Mouse (Mus musculus) gonadal fat pad, adult 2 months (tissue): ENCODE results near the gene Zwilch. TPM values are rescaled to one million over a fixed set of nuclear protein-coding genes. Genes with fewer than 3 reads are reported as not detected.
"Not testable (repeated sequence)": the region's sequence is repeated elsewhere in the genome, so short reads cannot be mapped to it uniquely, and the experiment has no call there.

Source experiments
- DNase-seq: peaks from one replicate; pipeline ENCODE4 v3.0.0-alpha.2; 2012; ENCODE audit warnings: low read depth
- polyA plus RNA-seq: library from polyadenylated mRNA; depleted of rRNA; stranded (reverse); fragments of >200 nt; gene quantifications from 2 replicates; pipeline ENCODE4 v1.2.3, GENCODE M21; 2012

Zwilch gene
- polyA plus RNA-seq, 1 experiment, result 1.9 TPM

DNA sequence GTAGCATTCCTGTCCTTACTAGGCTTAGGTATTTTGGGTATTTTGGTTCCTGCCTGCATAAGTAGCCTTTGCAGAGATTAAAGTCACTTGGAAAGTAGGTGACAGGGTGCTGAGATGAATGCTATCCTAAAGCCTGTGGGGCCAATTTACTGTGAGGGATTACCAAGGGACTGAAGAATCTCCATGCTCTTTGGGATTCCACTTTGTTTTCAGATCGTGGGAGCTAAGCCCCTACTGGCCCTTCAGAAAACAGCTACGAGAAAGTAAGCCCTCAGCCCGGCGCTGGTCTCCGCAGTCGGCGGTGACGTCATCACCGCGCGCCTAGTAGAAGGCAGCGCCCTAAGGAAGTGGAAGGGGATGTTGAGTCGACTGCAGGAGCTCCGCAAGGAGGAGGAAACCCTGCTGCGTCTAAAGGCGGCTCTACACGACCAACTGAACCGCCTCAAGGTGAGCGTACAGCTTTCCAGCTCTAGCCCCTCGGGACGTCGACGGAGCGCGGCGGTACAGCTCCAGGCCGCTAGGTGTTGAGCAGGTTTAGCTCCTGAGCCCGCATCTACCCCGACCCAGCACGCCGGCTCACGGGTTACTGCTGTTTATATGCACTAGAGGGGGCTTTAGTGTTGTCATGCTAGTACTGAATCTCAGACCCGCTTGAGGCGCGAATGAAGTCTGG, 6.2 kb upstream of the Zwilch start, which contains the start of gene Snapc5:
Snapc5 (plus strand) TSS at position 301 of the 673 bp plus-strand sequence.
- DNase-seq, result no peak

DNA sequence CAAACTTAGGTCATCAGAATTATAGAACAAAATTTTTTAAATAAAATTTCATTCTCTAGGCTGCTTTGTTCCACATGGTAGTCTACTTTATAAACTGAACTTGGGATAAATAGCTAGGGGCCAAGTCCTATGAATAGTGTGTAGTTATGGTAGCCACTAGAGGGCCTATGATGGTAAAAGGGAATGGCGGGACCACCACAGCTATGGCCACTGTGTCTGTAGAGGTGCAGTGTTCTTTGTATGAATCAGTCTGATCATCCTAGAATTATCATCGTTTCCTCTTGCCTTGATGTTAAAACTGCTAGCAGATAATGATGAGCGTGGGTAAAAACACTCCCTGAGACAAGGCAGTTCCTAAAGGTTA, 5.7 kb upstream of the Zwilch start:
- no peak for DNase-seq

DNA sequence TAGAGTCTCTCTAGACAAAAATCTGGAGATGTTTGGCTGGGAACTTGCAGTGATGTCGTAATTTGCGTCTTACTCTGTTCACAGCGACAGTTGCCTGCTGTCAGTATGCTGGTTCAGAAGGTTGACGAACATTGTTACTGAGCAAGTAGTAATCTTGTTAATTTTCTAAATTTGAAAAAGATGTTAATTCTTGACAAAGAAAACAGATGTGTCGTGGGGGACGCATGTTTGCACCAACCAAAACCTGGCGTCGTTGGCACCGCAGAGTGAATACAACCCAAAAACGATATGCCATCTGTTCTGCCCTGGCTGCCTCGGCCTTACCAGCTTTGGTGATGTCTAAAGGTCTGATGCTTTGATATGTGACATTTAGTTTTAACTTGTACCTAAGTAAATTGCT, 2.5 kb upstream of the Zwilch start:
- no peak for DNase-seq

DNA sequence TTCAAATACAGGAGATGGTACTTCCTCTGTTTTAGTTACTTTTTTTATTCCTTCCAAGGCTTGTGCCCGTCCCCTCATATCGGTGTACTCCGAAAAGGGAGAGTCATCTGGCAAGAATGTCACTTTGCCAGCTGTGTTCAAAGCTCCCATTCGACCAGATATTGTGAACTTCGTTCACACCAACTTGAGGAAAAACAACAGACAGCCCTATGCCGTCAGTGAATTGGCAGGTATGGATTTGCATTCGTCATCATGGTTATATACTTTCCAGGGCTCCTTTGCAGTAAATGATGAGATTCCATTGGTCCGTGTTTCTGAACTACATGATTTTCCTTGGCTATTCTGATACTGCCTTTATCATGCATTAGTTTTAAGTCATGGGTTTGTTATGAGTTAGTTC, 1.9 kb upstream of the Zwilch start:
- no peak for DNase-seq

DNA sequence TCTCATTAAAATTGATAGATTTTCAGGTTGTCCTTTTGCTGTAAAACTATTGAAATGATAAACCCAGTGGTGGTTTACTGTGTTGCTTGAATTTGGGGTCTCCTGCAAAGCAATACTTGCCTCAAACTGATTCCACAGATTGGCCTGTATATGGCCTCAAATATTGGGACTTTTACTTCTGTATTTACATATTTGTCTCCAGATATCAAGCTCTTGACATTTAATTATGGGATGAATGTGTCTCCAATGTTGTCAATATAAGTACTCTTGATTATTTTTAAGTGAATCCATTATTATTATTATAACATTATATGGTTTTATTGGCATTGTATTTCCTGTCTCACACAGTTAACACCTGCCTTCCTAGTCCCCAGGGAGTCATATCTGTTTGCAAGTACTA, 1.4 kb upstream of the Zwilch start:
- DNase-seq, result no peak

DNA sequence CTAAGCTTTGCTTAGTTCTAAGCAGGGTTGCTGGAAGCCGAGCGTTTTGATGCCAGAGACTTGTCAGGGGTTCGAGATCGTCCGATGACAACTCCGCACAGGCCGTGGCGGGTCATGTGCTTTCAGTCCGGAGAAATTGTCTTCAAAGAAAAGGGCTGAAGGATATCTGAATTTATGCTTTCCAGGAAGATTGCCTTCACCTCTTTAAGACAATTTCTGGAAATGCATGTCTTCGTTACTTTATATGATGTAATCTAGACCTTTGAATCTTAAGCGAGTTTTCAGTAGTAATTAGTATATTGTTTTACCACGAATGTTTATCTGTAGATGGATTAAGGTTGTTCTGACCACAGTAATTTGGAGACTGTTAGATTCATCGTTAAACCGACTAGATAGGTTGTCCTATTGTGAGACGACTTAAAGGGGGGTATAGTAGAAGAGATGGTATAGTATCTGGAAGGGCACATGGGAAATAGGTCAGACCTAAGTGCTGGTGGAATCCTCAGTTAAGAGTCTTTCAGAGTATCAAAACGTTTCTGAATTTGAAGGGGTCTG, 839 bp upstream of the Zwilch start:
- no peak for DNase-seq

DNA sequence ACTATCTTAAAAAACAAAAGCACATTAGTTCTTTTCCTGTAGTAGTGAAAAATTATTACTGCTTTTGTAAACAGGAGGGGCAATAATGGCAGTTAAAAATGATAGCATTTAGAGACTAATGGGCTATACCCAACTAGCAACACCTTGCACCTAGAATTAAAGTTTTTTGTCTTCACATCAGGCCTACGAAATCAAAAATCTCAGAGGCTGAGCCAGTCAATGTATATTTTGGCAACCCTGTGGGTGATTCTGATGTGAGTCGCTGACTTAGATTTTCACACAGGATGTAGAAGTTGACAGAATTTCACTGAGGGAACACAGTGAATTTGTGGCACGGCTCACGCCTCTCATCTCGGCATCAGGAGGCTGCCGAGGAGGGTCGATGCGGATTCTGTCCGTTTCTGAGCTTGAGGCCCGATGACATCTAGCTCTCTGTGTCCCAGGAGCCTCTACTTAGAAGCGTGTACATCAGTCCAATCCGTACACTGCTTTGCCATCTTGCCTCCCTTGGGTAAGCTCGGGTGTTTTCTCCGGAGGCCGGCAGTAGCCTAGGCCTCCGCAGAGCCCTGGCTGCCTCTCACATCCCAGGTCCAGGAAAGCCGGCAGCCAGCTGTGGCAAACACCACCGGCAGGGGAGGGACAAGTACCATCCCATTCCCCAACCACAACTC, 624 bp downstream of the Zwilch start:
- no peak for DNase-seq

DNA sequence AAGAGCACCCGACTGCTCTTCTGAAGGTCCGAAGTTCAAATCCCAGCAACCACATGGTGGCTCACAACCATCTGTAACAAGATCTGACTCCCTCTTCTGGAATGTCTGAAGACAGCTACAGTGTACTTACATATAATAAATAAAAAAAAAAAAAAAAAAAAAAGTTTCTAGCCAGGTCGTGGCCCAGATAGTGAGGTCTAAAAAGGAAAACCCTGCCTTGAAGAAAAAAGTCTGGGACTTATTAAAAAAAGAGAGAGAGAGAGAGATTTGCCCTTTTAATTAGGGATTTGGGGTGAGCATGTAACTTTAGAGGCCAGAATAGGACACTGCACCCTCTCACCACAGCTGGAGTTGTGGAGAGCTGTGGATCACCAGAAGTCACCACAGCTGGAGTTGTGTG, 2.9 kb downstream of the Zwilch start:
- not testable (repeated sequence) for DNase-seq

DNA sequence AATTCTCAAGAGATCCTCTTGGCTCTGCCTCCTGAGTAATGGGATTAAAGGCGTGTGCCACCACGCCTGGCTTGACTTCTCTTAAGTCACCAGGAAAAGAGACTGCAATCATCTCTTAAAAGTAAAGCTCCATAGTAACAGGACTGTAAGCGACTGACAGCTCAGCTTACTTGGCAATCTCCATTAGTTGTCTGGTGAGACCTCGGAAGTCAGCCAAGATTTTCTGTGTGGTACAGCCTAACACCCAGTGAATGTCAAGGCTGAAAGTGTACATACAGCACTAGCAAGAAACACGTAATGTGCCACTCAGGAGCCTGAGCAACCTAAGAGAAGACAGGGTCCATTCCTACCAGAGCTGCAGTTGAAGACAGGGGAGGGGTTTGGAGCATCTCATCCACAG, 12.4 kb downstream of the Zwilch start:
- DNase-seq, result no peak

DNA sequence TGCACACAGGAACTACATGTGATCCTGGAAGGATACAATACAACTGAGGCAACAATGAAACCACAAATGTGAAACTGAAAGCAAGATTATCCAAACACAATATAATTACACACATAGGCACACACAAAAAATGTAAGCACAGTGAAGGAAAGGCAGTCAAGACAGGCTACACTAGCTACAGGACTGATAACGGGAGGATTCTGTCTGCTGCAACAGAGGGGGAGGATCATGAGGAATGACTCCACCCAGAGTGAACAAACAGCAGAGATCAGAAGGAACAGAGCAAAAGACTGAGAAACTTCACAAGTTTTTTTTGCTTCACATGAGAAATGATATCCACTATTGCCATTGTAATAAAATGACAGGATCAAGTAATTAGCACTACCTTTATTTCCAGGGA, 16.3 kb downstream of the Zwilch start:
- no peak for DNase-seq

DNA sequence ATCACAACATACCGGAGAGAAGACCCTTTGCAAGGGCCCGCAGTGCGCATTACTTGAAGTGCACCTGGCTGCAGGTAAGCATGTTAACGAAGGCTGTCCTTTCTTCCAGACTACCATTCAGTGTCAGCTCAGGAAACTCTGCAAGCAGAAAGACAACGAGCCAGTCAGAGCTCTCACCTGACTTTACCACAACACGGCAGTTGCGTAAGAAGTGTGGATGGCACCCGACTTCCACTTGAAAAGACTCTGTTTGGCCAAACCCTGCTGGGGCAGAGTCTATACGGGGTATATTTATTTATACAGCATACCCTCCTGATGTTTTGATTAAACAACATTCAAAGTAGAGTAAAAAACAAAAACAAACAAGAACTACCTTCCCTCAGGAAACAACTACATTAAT, 33.0 kb downstream of the Zwilch start:
- DNase-seq, result no peak

DNA sequence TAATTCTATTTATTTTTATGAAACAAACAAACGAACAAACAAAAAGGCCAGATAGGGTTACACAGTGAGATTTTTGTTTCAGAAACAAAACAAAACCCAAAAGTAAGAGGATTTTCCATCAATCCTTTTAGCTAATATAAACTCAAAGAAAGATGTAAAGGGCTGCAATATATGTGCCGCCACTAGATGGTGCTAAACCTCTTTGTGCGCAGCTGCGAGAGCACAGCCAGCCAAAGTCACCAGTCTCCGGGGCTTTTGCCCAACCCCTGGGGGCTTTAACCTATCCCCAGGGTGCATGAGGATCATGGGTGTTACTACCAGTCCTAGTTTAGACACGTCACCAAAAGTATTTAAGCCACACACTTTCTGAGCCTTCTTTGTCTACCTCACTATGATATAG, 34.0 kb downstream of the Zwilch start:
- not testable (repeated sequence) for DNase-seq

DNA sequence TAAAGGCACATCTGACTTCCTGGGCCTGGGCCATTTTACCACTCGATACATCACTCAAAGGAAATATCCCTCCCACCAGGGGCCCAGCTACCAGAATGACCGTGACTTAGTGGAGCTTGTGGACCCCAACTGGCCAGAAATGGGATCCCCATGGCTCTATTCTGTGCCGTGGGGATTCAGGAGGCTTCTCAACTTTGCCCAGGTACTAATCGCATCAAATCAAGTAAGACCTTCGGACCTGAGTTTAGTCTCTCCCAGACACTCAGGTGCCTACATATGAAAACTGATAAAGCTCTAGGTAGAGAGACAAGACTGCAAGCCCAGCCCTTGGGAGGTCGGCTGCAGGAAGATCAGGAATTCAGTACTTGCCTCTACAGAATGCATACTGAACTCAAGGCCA, 41.3 kb downstream of the Zwilch start:
- DNase-seq, result no peak

DNA sequence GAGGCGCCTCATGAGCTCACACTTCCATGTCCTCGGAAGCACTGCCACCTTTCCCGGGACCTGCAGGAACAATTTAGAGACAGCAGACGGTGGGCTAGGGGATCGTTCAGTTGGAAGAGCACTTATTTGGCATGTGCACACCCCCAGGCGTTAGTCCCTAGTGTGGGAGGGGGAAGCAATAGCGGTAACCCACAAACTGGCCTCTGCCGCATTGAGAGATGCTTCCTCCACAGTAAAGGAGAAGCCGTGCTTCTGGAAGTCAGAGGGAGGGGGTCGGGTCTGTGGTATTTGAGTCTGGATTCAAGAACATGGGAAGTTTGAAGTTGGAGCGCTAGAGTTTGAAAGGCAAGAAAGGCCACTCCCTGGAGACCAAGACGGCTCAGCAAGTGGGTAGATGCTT, 46.8 kb downstream of the Zwilch start:
- DNase-seq, result no peak

DNA sequence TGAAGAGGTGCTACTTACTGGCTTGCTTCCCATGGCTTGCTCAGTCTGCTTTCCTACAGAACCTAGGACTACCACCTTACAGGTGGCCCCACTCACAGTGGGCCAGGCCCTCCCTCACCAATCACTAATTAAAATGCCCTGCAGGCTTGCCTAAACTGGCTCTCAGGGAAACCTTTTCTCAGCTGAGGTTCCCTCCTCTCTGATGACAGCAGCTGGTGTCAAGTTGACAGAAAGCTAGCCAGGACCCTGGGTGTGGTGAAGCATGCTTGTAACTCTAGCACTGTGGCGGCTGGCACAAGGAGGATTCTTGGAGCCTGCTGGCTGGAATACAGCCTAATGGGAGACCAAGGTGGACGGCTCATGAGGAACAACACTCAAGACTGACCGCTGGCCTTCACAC, 47.6 kb downstream of the Zwilch start:
- no peak for DNase-seq

DNA sequence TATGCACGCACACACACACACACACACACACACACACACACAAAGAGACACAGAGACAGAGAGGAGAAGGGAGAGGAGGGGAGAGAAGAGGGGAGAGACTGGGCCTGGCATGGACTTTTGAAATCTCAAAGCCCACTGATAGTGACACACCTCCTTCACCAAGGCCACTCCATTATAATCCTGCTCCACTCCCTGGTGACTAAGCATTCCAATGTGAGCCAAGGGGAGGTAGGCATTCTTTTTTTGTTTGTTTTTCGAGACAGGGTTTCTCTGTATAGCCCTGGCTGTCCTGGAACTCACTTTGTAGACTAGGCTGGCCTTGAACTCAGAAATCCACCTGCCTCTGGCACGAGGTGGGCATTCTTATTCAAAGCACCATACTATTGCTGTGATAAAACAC, 48.1 kb downstream of the Zwilch start:
- DNase-seq, result not testable (repeated sequence)

DNA sequence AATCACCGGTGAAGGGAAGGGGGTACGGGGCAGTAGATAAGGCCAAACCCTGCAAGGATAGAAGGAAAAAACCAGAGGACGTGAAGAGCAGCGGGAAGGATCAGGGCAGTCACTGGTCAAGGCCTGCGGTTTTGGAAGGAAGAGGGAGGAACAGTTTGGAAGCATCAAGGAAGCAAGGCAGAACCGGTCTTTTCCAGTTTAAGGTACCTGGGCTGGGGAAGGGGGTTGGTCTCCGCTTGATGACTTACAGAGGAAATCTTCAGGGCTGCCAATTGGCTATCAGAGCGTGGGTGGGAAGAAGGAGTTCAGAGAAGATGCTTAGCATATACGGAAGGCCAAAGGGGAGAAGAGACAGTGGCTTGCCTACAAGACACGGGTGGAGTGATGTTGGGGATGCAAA, 50.3 kb downstream of the Zwilch start:
- no peak for DNase-seq

DNA sequence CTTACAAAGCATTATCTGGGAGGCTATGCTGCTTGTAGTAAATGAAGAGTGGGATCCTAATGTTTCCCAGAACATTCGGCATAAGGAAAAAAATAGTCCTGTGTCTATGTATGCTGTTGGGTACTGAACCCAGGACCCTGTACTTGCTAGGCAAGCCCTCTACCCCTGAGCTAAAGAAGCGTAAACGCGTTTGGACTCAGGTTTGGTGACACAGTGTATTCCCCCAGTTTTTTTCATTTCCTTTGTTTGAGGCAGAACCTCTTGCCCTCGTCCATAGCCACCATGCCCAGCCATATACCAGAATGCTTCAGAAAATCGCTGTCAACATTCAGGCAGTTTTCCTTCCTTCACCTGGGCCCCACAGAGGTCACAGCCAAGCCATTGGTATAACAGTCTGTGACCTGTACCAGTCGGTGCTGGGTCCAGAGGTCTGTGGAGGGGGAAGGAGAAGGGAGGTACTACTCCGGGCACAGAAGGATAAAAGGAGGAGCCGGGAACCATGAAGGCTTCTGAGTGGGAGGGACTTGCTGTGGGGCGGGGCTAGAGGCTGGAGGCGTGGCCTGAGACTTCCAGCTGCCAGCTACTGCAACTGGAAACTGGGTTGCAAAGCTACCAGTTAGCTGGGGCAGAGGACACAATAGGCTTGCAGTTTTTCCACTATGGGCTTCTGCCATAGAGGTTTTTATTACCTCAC, 52.2 kb downstream of the Zwilch start:
- no peak for DNase-seq

DNA sequence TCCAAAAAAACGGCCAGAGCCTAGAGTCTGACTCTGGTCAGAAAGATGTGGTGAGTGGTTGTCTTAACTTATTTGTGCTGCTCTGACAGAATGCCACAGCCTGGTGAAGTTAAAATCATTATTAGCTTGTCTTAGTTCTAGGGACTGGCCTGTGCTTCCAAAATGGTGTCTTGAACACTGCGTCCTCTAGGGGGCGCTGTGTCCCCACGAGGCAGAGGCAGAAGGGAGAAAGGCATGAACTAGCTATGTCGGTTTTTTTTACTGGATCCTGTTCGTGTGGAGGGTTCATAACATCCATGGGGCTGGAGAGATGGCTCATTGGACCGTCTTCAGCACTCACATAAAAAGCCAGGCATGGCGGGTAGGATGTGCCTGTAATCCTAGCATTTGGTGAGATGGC, 53.0 kb downstream of the Zwilch start:
- DNase-seq, result no peak

DNA sequence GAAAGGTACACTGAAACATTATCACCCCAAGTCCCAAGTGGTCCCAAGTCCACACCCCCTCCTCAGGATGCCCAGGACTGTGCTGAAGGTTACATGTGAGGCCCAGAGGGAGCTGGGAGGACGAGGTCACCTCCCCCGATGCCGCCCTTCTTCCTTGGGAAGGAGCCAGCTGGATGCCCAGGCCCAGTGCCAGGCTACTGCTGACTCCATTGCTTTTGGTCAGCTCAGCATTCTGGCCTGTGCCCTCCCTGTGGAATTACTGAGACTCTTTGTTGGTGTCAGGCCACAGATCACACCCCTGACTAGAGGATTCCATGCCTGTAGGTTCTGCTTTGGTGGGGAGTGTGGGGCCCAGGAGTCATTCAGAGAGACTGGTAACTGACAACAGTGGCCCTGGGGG, 56.0 kb downstream of the Zwilch start, which contains the start of gene Lctl:
Lctl (plus strand) TSS at position 272 of the 400 bp plus-strand sequence.
- DNase-seq, result no peak

DNA sequence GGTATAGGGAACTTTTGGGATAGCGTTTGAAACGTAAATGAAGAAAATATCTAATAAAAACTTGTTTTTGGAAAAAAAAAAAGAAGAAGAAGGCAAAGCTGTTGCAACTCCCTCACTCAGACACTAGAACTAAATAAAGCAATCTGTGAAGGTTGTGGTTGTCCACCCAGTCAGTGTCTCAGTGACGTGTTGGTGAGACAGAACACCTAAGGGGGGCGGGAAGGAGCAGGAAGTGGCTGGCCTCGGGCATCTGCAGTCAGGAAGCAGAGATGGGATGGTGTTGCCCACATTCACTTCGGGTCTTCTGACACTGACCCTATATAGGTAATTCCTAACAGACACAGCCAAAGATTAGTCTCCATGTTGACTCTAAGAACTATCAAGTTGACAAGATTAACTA, 57.1 kb downstream of the Zwilch start:
- no peak for DNase-seq

DNA sequence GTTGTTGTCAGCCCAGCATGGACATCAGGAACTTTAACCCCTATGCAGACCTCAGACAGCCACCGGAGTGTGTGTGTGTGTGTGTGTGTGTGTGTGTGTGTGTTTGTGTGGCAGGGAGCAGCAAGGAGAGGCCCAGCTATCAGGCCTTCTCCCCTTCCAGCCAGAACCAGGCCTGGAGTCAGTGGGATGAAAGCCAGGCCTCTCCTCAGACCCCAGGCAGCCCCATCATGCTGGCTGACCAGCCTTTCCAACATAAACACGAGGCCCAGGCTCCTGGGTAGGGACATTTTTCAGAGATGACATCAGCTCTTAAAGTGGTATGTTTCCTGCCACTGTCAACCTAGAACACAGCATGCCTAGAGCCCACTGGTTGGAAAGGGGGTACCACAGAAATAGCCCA, 58.3 kb downstream of the Zwilch start:
- DNase-seq, result no peak

DNA sequence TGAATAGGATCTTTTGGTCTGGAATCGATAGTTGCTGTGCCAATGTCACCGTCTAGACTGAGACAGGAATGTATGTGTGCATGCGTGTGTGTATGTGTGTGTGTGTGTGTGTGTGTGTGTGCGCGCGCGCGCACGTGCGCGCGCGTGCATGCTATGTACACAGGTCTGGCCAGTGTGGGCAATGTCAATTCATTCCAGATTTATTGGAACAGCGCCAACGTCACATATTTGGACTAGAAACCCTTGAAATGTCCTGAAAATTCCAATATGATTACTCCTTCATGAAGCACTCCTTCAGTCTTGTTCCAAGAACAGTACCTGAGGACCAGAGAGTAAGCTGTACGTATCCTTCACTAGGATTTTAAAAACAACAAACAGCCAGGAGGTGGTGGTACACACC, 62.4 kb downstream of the Zwilch start:
- DNase-seq, result no peak
